In genomic region chr13:52253138-52253537, GRCm38 (mm10) we compare ENCODE assay signal across 8 mouse cellular contexts.
DNase-seq lines count a peak whose midpoint lies in the region; ATAC-seq and TF ChIP-seq lines count a peak whose summit lies in the region.

No protein-coding gene starts in this region.

- H3K79me2 ChIP-seq in myocyte (ENCODE audit: control insufficient read depth, insufficient read depth), result no peaks in the 10 kb centered on the region

- H3K4me3 ChIP-seq in embryonic facial prominence, embryonic 11.5 days (ENCODE audit: low read depth, low read length), result no peak overlapping the region
- H3K4me3 ChIP-seq in layer of hippocampus, adult 2 months, result no peak overlapping the region
- no peak overlapping the region for H3K4me3 ChIP-seq in myocyte

- H3K4me2 ChIP-seq in embryonic facial prominence, embryonic 11.5 days (ENCODE audit: low read depth, low read length), result no peak overlapping the region
- no peak overlapping the region for H3K4me2 ChIP-seq in myocyte (ENCODE audit: low read depth)

- ATAC-seq in activated CD4-positive, CD25-positive, alpha-beta regulatory T cell, adult 4 months, result peak; percentile 63
- no peak for ATAC-seq in embryonic facial prominence, embryonic 11.5 days (replicated peaks; ENCODE audit: insufficient number of reproducible peaks, low FRiP score, low TSS enrichment, low read depth)

- H3K9me3 ChIP-seq in embryonic facial prominence, embryonic 11.5 days (replicated peaks; ENCODE audit: control insufficient read depth, low read length), result no peaks in the 10 kb centered on the region

- 34% methylated on average over 8 of the region's 8 CpGs for WGBS in embryonic facial prominence, embryonic 11.5 days

- DNase-seq in frontal cortex, postnatal 25 days (ENCODE audit: low spot score in 2 of 2), result peak; percentile 16 to 22
- no peak for DNase-seq in frontal cortex, postnatal 10 days (ENCODE audit: low spot score in 2 of 2)
- DNase-seq in 416B (ENCODE audit: low read depth), result peak; percentile 63
- peak; percentile 68 for DNase-seq in embryonic facial prominence, embryonic 11.5 days (ENCODE audit: low spot score)
- peak in 1 of 2 experiments; percentile 45 for DNase-seq in layer of hippocampus, adult 2 months (ENCODE audit: low spot score in 2 of 2)
- DNase-seq in ovary, postnatal 10 days (ENCODE audit: low spot score), result no peak

- peak; percentile 90 for TF ChIP-seq CTCF in layer of hippocampus, adult 2 months (conservative IDR thresholded peaks at IDR 0.05)

- no peak for TF ChIP-seq POLR2A in myocyte (IDR thresholded peaks at IDR 0.05; ENCODE audit: insufficient read length, low read depth)

- no peak overlapping the region for H3K9ac ChIP-seq in embryonic facial prominence, embryonic 11.5 days (replicated peaks; ENCODE audit: low read length)

- no peaks in the 10 kb centered on the region for H3K4me1 ChIP-seq in embryonic facial prominence, embryonic 11.5 days (ENCODE audit: control insufficient read depth, insufficient read depth, low read length)

- H3K27ac ChIP-seq in embryonic facial prominence, embryonic 11.5 days (replicated peaks; ENCODE audit: low read depth, low read length), result no peak overlapping the region
- no peak overlapping the region for H3K27ac ChIP-seq in layer of hippocampus, adult 2 months

- no peaks in the 10 kb centered on the region for H3K27me3 ChIP-seq in embryonic facial prominence, embryonic 11.5 days (ENCODE audit: control insufficient read depth, insufficient read depth, low read length)
- H3K27me3 ChIP-seq in myocyte (ENCODE audit: control insufficient read depth, insufficient read depth, insufficient read length), result no peaks in the 10 kb centered on the region

- no peak overlapping the region for H3ac ChIP-seq in myocyte (ENCODE audit: control insufficient read depth, insufficient read length)

- H3K36me3 ChIP-seq in embryonic facial prominence, embryonic 11.5 days (replicated peaks; ENCODE audit: control insufficient read depth, insufficient read depth, low read depth, low read length), result no peaks in the 10 kb centered on the region
- no peaks in the 10 kb centered on the region for H3K36me3 ChIP-seq in myocyte (ENCODE audit: control insufficient read depth, insufficient read depth)

TF ChIP-seq in myocyte, 11 proteins besides CTCF, POLR2A, EP300 and RAD21:
- TF ChIP-seq MYOG (IDR thresholded peaks at IDR 0.05; ENCODE audit: control insufficient read depth in 1 of 3, insufficient read depth in 1 of 3, insufficient read length in 2 of 3, low read depth in 2 of 3) (no peak), TCF12 (IDR thresholded peaks at IDR 0.05; ENCODE audit: insufficient read depth, poor library complexity, severe bottlenecking) (no peak), USF1 (IDR thresholded peaks at IDR 0.05; ENCODE audit: low read depth) (peak; percentile 63), POLR2AphosphoS2 (IDR thresholded peaks at IDR 0.05; ENCODE audit: insufficient read length, low read depth) (no peak), E2F4 (IDR thresholded peaks at IDR 0.05; ENCODE audit: insufficient read depth) (no peak)

Comparison
In these comparisons a context has a peak if more than half of its experiments do, and no peak if none do; other contexts are left out.
1. DNase-seq: peak in frontal cortex, postnatal 25 days (2 of 2), 416B (single experiment) and embryonic facial prominence, embryonic 11.5 days (single experiment); none in frontal cortex, postnatal 10 days (0 of 2) and ovary, postnatal 10 days (single experiment).